Mouse (Mus musculus) cerebellum, adult 9-11 months (tissue): ENCODE data around the gene Tmem141.
A peak's percentile ranks its signal among the peaks of the same experiment; 100 is the strongest.

Source experiments
- DNase-seq: peaks from one replicate; pipeline ENCODE4 v3.0.0; 2022

Gene Tmem141

GRCm38 (mm10) chr2:25577951-25578795, 43.6 kb downstream of the Tmem141 start:
- DNase-seq = peak; percentile 67

GRCm38 (mm10) chr2:25576965-25577891, 44.6 kb downstream of the Tmem141 start:
- DNase-seq = peak; percentile 58

GRCm38 (mm10) chr2:25576028-25576850, 45.6 kb downstream of the Tmem141 start:
- DNase-seq = peak; percentile 64

- DNase-seq = peak; percentile 81
Measured at GRCm38 (mm10) chr2:25575432-25576027, 46.3 kb downstream of the Tmem141 start.

GRCm38 (mm10) chr2:25574579-25575431, 47.0 kb downstream of the Tmem141 start, which contains the start of the genes Mamdc4 and Phpt1:
Gene Mamdc4, minus strand, starts transcription at chr2:25574845.
Gene Phpt1, minus strand, starts transcription at chr2:25575224.
- peak; percentile 97 for DNase-seq

GRCm38 (mm10) chr2:25574136-25574535, 47.7 kb downstream of the Tmem141 start:
- no peak for DNase-seq

GRCm38 (mm10) chr2:25573068-25573467, 48.7 kb downstream of the Tmem141 start:
- DNase-seq = peak; percentile 58

GRCm38 (mm10) chr2:25571221-25571620, 50.6 kb downstream of the Tmem141 start:
- DNase-seq = peak; percentile 35
